Mouse (Mus musculus) layer of hippocampus, adult 9-10 months (tissue): Measurements from ENCODE around the gene Slc51b.

ENCODE experiments used
- DNase-seq: peaks from one replicate; pipeline ENCODE4 v3.0.0; 2022; ENCODE audit warnings: low spot score

The Slc51b gene

DNA sequence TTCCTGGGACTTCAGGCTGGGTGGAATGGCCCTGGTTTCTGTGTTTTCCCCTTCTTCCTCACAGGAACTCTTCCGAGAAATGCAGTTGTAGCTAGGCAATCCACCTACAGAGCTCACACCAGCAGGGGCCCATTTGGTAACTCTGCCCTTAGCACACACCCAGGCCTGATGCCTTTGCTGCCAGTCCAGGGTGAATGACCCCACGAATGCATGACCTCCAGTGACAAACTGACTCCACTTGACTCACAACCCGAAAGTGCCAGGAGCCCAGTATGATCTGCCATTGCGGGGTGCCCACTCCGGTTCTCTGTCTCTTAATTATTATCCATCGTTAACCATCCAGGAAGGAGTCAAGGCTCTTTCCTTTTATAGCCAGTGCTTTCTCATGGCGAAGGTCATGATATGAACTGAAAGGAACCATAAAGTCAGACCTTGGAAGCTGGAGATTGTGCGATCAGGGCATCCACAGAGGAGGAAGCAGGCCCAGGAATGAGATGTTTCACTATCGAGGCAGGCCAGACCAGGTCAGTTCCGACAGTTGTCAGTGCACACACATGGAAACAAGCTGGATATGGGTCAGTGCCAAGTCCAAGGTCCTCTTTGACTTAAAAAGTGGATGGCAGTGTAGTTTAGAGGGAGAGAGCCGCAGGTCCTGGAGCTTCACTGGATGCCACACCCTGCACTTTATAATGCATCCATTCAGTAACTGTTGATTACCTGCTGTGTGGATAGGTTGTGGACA is at the start of gene Slc51b:
Gene Slc51b (minus strand): TSS at position 196 of the 742 bp plus-strand sequence.
- DNase-seq = no peak

DNA sequence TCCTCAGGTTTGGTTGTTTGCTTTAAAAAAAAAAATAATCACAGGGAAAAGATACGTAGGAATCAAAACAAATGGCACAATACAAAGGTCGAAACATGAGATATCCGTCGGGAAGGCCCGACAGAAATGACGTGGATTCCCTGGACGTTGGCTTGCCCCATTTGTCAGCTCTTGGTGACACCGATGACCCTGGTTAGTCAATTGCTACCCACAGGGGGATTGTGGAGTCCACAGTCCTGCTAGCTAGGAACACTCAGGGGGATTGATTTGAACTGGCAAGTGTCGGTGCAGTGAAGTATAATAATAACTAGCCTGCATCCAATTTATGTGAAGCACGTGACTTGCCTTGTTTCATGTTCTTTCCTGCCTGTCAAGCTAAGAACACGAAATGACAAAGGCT is 44.9 kb upstream of the Slc51b start:
- no peak for DNase-seq

DNA sequence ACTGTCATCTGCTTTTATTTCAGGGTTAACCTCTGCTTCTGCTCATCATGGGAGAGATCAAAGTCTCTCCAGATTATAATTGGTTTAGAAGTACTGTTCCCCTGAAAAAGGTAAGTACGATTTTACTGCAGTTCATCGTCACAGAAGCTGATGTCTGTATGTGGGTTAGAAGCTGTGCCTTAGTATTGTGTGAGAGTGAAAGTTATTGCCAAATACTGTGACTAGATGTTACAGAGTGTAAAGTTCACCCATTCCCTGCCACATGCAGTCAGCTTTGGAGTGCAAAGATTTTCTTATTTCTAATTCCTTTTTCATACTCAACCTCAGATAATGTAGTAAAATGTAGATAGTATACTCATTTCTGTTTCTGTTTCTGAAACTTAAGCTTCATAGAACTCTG is 42.5 kb upstream of the Slc51b start:
- no peak for DNase-seq

DNA sequence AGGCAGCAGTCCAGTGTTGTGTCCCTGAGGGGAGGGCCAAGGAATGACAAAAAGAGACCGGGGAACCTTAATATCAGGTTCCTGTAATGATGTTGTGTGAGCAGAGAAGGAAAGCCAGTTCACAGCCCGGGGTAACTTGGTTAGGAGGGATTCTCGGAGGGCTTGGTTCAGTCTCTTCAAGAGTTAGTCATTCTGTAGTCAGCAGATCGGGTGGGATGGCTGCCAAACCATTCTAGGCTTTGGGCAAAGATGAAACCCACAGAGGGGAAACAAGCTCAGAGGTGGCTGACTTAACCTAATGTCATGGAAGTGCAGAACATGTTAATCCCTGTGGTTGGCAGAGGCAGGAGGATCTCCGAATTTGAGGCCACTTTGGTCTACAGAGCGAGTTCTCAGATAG is 41.4 kb upstream of the Slc51b start:
- peak; percentile 15 for DNase-seq

DNA sequence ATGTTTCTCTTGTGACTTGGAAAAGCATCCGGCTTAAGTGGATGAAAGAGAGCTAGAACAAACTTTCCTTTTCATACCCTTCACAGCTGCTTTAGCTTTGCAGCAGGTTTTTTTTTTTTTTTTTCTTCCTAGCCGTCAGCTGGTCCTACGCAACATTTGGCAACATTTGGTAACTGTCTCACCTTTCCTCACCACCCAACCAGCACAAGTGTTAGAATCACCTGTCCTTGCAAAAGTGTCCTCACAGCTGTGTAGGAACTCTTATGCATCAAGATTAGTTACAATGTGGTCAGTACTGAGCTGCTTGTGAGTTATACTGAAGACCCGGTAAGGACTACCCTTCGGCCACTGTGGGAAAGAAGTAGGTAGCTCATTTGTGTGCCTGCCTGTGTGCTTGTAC is 39.8 kb upstream of the Slc51b start:
- no peak for DNase-seq

DNA sequence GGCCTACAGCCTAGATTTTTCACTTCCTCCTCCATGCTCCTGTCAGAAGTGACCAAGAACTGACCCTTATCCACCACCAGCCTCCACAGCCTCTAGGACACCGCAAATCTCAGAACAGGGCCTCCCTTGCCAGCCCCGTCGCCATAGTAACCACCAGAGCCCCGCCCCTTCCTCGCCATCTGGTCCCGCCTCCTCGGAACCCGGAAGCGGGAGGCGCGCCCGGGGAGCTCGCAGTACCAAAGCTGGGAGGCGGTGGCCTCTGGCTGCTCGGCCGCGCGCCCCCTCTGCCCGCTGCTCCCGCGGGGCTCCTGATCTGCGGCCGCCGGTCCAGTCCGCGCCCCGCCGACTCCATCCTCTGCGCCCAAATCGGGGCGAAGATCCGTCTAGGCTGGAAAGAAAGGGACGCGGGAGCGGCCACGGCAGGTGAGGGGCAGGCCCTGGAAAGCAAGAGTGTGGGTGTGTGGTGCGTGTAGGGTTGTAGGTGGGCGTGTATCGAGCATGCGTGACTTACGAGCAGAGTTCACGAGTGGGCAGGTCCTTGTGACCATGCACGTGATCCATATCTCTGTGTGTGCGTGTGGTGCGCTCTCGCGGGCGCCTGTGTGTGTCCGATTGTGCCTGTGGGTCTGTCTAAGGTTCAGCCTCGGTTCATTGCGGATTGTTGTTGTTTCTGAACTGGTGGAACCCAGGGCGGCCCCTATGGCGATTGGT is 38.1 kb upstream of the Slc51b start, which contains the start of gene Spg21:
Gene Spg21 (plus strand): TSS at position 216 of the 711 bp plus-strand sequence.
- DNase-seq = peak; percentile 90

DNA sequence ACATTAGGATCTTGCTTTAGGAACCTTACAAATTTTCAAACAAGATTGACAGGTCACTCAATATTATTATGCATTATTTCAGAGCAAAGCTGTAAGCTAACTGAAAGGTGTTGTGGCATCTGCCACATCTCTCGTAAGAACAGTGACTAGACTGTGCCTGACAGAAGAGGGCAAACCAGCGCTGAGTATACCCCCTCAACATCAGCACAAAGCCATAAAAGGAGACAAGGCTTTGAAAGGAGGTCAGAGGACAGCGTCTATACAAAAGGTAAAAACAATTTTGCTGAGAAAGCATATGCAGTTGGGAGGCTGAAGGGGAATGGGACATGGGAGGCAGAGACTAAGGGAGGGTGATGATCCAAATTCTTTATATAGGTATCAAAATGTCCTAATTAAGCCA is 37.4 kb upstream of the Slc51b start:
- DNase-seq = no peak

DNA sequence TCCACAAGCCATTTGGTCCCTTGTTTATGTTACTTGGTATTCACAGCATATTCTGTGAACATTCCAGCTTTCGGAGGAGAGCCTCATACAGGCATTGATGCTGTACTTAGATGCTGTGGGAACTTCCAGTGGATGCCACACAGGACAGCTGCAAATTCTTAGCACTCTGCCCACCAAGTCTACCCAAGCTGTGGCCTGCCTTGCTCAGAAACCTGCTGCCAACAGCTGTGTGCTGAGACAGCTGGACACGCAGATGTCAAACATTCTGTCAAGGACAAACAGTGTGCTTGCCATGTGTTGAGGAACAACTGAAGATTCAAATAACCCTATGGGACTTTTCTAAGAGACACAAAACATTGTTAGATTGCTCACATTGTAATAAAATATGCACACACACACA is 36.2 kb upstream of the Slc51b start:
- no peak for DNase-seq

DNA sequence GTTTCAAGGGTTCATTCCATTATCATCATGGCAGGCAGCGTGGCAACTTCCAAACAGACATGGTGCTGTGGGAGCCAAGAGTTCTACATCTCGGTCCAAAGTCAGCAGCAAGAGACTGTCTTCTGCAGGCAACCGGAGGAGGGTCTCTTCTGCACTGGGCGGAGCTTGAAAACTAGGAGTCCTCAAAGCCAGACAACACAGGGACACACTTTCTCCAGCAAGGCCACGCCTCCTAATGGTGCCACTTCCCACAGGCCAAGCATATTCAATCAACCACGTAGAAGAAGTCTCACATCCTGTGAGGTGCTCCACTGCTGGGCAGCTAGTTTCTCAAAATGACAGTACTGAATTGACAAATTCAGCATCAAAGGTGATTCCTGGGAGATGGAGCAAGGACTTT is 25.2 kb upstream of the Slc51b start:
- DNase-seq = no peak

DNA sequence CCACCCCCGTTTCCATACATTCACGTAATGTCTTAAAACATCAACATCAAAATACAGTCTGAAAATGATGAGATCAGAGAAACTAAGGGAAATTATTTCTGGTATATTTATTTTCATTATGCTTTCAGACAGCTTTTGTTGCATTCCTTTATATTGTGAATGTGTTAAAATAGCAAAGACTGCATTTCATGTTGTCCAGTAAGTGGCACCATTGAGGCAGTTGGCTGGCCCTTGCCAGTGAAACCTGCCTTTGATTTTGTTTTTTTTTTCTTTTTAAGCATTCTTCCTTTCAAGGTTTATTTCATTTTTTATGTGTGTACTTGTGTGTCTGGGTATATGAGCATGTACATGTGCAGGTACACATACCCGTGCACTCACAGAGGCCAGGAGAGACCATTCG is 21.9 kb upstream of the Slc51b start:
- no peak for DNase-seq

DNA sequence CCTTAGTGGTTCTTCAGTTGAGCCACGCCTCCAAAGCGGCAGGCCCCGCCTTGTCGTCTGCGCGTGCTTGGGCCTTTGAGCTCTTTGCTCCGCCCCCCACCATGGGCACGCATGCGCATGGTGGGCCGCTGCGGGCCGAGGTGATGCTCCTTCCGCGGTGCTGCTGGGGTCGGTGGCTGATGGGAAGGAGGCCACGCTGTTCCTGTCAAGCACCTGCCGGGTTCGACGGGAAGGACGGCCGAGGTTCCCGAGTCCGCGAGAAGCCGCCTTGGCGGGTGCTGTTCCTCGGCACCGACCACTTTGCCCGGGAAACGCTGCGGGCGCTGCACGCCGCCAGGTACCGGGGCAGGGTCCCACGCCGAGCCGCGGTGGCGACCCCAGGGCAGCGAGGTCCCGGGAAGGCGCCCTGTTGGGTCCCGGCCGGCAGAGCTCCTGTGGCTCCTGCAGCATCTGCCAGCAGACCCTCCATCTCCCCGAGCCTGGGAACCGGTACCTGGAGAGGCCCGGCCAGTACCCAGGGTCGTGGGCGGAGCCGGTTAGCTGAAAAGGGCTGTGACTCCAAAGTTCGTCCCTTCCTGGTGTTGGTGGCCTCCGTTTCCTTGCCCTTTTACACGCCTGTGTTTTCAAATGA is 13.0 kb upstream of the Slc51b start, which contains the start of gene Mtfmt:
Gene Mtfmt (plus strand): TSS at position 112 of the 631 bp plus-strand sequence.
- DNase-seq = peak; percentile 68

DNA sequence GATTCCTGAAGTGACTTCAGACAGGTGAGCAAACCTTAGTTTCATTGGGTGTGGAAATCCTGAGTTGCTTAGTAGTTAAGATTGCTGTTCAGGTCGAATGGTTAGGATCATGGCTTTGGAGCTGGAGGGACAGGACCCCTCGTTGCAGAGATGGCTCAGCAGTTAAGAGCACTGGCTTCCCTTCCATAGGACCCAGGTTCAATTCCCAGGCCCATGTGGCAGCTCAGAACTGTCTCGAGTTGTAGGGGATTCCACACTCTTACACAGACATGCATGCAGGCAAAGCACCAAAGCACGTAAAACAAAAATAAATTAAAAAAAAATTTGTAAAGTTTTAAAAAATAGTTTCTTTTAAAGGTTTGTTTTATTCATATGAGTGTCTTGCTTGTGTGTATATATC is 12.5 kb upstream of the Slc51b start:
- DNase-seq = no peak

DNA sequence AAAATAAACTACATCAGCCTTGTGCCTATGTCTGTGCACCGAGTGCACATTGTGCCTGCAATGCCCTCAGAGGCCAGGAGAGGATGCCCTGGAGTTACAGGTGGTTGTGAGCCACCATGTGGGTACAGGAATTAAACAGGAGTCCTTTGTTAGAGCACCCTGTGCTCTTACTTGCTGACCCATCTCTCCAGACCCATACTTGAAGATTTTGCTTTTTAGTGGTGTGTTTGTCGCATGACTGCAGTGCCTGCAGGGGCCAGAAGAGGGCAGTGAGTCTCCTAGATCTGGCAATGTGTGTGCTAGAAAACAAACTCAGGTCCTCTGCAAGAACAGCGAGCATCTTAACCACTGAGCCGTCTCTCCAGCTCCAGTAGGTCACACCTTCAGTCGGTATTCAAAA is 11.4 kb upstream of the Slc51b start:
- no peak for DNase-seq

DNA sequence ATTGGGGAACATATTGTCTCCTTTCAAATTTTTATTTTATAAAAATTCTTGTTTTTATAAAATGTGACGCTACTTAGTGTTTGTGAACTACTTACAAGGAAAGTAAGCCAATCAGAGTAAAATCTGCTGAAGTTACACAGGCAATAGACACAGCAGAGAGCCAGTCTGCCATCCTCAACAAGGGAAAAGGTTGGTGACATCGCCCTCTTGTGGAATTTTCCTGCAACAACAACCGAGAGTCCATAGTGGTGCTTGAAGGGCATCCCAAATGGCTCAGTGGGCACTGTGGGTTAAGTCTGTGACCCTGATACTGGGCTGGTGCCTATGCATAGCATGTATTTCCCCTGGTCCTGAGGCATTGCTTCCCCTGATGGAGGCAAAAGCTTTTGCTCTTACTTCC is 9.5 kb upstream of the Slc51b start:
- peak; percentile 96 for DNase-seq

DNA sequence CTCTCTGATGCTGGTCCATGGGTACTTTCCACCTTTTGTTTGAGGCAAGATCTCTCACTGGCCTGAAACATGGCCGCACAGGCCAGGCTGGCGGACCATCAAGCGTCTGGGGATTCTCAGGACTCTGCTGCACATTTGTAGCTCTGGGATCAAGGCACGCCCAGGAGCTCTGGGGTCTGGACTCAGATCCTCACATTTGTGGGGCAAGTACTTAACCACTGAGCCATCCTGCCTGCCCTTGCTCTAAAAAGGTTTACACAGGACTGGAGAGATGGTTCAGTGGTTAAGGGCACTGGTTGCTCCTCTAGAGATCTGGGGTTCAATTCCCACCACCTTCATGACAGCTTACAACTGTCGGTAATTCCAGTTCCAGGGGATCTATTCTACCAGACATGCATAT is 8.2 kb upstream of the Slc51b start:
- DNase-seq = no peak

DNA sequence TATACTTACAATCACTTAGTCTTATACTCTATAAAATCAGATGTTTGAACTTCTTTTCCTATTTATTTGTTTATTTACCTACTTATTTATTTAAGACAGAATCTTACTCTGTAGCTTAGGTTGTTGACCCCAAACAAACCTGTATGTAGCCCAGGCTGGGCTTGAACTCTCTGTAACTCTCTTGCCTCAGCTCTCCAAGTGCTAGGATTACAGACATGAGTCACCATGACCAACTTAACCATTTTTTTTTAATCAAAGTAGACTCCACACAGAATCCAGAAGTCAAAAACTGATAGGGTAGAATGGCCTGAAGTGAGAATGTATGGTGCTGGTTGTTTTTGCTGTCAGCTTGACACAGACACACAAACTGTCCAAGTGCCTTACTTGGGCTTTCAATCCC is 7.6 kb upstream of the Slc51b start:
- DNase-seq = no peak

DNA sequence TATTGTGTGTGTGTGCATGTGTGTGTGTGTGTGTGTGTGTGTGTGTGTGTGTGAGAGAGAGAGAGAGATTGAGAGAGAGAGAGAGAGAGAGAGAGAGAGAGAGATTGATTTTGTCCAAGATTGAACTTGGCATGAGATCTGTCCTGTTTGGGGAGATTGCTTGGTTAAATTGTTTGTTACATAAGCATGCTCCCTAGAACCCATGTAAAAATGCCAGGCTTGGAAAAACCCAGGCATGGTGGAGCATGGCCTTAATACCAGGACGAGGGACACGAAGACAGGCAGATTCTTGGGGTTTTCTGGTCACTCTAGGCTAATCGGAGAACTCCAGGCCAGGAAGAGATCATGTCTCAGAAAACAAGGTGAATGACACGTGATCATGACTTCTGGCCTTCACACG is 5.2 kb upstream of the Slc51b start:
- DNase-seq = no peak

DNA sequence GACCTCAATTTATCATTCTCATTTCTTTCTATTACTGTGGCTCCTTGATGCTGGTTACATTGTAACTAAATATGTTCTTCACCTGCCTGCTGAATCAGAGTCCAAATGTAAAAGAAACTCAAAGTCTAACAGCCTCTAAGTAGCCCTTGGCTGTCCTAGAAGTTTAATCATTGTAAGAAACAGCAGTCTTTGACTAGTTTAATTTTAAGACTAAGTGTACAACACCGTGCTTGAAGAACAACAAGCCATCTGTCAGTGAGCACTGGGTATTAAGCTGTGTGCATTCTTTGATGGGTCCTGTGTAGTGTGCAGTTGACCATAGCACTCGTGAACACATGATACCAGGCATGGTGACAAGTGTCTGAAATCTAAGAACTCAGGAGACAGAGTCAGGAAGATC is 4.8 kb upstream of the Slc51b start:
- no peak for DNase-seq

DNA sequence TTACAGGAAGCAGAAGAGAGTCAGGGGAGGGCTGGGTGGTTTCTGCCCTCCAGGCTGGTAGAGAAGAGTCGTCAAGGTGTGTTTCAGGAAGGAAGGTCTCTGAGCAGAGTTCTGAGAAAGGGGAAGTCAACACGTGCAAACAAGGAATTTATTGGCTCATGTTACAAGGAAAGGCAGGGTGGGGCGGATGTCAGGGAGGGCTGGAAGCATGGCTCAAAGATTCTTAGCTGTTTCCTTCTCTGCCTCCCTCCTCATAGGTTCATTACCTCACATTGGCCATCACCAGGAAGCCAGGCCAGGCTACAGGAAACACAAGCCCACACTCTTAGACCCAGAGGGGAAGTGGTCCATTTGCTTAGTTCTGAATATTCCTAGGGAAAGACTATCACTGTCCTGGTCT is 1.6 kb upstream of the Slc51b start:
- DNase-seq = no peak

DNA sequence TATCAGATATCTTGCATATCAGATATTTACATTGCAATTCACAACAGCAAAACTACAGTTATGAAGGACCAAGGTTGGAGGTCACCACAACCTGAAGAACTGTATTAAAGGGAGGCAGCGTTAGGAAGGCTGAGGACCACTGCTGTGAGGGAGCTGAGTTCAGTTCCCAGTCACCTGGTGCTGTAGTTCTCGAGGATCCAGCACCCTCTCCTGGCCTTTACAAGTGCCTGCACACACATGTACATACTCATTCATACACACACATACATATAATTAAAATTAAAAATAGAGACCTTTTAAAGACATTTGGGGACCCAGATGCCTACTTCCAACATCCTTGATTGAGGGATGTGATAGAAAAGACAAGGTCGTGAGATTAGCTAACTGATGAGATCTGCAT is 3.1 kb downstream of the Slc51b start:
- no peak for DNase-seq

DNA sequence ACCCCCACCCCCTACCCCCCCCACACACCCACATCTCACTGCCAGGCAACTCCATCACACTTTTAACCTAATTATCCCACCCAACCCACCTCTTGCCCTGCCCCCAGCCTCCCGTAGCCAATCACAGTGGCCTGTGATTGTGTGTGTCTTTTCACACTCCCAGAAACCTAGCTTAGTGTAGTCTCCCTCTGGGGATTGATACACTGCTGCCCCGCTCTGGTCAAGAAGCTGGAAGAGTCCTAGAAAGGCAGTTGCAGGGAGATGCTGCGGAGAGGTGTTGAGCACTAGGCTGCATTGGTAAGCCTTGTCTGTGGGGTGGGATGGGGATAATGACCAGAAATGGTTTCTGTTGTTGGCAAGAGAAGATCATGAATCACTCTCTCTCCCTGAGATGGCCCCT is 5.0 kb downstream of the Slc51b start:
- DNase-seq = no peak

DNA sequence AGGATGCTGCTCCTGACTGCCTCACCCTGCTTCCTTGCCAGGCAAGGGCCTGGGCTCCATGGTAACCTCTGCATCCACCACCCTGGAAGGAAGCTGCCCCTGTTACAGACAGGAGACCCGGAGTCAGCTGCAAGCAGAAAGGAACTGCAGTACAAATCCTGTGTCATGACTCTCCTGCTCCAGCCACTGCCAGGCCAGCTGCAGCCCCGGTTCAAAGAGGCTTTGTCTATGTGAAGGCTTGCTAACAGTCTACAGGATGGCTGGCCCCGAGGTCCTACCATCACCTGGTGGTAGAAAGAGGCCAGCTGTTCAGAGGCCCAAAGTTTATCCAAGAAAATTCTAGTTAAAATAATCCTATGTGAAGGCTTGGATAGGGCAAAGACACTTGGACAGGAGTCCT is 11.4 kb downstream of the Slc51b start:
- DNase-seq = no peak

DNA sequence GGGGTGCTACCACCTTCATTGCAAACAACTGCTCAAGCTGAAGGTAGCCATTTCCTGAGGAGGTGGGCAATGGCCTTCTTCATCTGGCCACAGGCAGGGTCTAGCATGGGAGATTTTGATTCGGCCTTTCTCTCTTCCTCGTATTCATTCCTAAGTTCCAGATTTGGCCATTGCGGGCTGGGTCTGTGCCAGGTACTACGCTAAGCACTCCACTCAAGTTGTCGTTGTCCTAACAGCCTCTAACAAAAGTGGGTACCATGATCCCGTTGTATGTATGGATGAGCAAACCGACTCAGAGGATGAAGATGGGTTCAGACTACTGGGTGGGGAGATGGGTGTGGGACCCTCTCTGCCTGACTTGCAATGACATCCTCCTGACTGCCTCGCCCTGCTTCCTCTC is 12.4 kb downstream of the Slc51b start:
- DNase-seq = no peak
